Mouse (Mus musculus) layer of hippocampus, postnatal 36 days (tissue): ENCODE measurements around the gene Smarcd2. TPM values are rescaled to one million over a fixed set of nuclear protein-coding genes. Genes with fewer than 3 reads are reported as not detected.

ENCODE experiments used
- DNase-seq, 2 experiments: peaks; one replicate each; pipeline ENCODE4 v3.0.0; 2022
- total RNA-seq, 2 experiments: library from RNA; stranded (reverse); gene quantifications; 2 replicates each; pipeline ENCODE4 v1.2.3; 2021

The Smarcd2 gene
- total RNA-seq, 2 experiments from 2014 or later, result 28.5 to 38.9 TPM

DNA sequence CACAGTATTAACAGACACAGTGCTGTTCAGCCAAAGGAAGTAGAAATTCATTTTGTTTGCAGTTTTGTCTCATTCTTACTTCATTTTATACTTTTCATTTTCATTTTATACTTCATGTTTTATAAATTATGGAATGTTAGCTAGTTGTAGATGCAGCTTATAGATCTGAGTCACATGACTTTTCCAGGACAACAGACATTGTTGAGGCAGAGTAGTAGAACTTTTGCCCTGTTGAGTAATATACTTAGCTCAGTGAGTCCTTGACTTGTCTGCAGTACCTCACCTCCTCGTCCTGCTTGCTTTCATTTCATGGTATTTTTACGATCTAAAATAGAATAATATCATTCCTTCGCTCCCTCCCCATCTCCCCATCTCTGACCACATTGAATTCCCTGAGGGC lies 52.2 kb downstream of the Smarcd2 start:
- DNase-seq, result no peak

DNA sequence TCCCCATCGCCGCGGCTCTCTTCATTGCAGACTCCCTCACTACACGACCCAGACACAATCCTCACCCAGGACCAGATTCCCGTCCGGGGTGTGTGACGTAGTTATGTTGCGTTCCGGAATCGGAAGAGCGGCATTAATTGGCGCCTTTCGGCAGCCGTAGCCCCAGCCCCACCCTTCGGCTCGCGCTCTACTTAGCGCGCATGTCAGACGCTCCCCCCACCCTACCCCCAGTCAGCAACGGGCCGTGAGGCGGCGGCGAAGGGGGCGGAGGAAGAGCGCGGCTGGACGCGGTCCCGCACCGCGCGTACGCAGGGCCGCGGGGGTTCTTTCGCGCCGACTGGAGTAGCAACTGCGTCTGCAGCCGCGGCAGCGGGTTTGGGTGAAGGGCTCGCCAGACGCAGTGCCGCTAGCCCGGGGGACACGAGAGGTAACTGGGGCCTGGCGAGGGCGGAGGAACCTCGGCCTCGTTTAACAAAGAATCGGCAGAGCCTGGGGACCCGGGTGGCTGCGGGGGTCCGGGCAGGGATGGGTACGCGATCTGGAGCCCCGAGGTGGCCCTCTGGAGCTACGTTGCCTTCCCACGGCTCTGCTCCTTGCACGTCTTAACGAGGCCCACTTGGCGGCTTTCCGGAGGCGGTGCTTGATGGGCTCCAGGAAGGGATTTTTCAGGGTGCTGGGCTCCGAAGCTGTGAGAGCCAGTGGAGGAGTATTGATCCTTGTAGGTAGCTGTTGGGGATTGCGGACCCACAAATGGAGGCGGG lies 55.9 kb downstream of the Smarcd2 start, which contains the start of gene Ddx42:
TSS of gene Ddx42 (plus strand) at position 197 of the 761 bp plus-strand sequence.
- peak; percentile 89 to 92 for DNase-seq

DNA sequence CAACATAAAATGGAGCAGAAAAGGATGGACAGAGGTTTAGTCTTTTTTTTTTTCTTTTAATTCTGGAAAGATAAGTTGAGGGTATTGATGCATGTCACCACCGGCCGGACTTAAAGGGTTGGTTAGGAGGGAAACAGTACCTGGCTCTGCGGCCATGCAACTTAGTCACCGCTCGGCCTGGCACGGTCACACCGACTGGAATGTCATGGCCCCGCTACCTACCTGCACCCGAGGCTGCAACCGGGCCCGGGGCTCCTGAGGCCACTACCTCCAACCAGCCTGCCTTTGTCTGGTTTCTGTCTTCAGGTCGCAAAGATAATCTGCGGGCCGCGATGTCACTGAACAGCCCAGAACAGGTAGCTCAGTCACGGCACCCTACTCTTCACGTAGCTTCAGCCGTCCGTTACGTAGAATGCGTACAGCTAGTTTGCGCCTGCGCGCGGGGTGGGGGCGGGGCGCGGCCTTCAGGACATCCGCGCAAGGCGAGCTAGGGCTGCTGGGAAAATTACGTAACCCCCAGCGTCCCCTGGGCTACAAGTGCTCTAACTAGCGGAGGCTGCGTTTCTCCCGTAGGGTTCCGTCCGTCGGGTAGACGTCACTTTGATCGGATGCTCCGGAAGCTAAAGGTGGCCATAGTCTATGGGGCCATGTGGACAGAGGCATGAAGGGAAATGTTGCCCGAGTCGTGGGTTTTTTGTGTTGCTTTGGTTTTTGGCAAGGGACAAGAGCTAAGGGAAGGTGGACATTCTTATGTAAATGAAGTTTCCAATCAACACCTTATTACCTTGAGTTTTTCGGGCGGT lies 56.6 kb downstream of the Smarcd2 start, which contains the start of gene Ccdc47:
TSS of gene Ccdc47 (minus strand) at position 418 of the 803 bp plus-strand sequence.
- peak; percentile 95 to 96 for DNase-seq

DNA sequence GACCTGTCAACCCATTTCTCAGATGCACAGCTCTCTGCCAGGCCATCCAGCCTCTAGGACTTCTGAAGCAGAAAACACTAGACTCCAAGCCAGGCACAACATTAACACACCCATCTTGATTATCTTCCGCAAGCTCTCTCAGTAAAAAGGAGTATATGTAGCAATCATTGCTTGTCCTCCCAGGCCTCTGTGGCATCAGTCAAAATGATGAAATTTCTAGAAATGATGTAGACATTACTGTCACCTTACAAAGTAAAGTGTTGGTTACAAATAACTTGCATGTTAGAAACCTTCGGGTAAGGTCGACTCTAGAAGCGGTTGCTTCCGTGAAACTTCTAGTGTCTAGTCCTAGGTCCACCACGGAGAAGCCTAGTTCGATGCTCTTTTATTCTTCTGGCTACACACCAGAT lies 57.3 kb downstream of the Smarcd2 start:
- DNase-seq, result no peak

DNA sequence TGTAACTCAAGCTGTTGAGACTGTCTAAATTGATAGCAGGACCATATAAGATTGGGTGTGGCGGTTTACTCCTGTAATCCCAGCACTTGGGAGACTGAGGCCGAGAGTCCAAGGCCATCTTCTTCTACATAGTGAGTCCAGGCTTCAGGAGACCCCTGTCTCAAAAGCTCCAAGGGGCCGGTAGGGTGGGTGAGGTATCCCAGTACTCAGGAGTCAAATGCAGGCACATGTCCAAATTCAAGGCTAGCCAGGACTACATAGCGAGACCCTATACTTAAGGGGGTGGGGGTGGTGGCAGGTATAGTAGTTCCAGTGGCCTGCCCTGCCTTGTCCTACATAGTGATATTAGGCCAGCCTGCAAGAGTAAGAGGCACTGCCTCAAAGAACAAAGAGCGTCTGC lies 57.9 kb downstream of the Smarcd2 start:
- no peak for DNase-seq

Other genes starting within 250 kb of the Smarcd2 start
- 100 to 1,000 TPM; 137 to 141 TPM for gene Dcaf7, start 236.1 kb downstream of the Smarcd2 start, total RNA-seq
- gene Taco1, start 206.9 kb downstream of the Smarcd2 start, total RNA-seq, result 10 to 100 TPM; 19.7 to 20.1 TPM
- gene Map3k3, start 188.4 kb downstream of the Smarcd2 start, total RNA-seq, result 10 to 100 TPM; 29.3 to 33.8 TPM
- gene Gm10840, start 112.1 kb downstream of the Smarcd2 start, total RNA-seq, result 1 to 10 TPM in 1 of 2 experiments, not detected in 1; 2.2 TPM
- 100 to 1,000 TPM; 138 to 144 TPM for gene Limd2, start 112.1 kb downstream of the Smarcd2 start, total RNA-seq
- gene Strada, start 70.8 kb downstream of the Smarcd2 start, total RNA-seq, result 10 to 100 TPM; 27.5 to 29.9 TPM
- gene Ccdc47, start 56.6 kb downstream of the Smarcd2 start, total RNA-seq, result 100 to 1,000 TPM in 1 of 2 experiments, 10 to 100 TPM in 1; 82.8 to 101 TPM
- gene Ddx42, start 56.0 kb downstream of the Smarcd2 start, total RNA-seq, result 10 to 100 TPM; 69.9 to 70.9 TPM
- gene Ftsj3, start 16.9 kb downstream of the Smarcd2 start, total RNA-seq, result 10 to 100 TPM; 30.6 to 31.4 TPM
- 100 to 1,000 TPM; 163 to 169 TPM for gene Psmc5, start 16.8 kb downstream of the Smarcd2 start, total RNA-seq
- under 1 TPM; 0.17 to 0.18 TPM for gene Tcam1, start 3.7 kb upstream of the Smarcd2 start, total RNA-seq
- gene Gh, start 28.9 kb upstream of the Smarcd2 start, total RNA-seq, result not detected
- under 1 TPM in 1 of 2 experiments, not detected in 1; 0.33 TPM for gene Cd79b, start 41.8 kb upstream of the Smarcd2 start, total RNA-seq
- gene Scn4a, start 80.3 kb upstream of the Smarcd2 start, total RNA-seq, result not detected
- not detected for gene Prr29, start 92.5 kb upstream of the Smarcd2 start, total RNA-seq
- gene Icam2, start 115.1 kb upstream of the Smarcd2 start, total RNA-seq, result 1 to 10 TPM; 2.3 to 2.8 TPM
- gene Ern1, start 214.9 kb upstream of the Smarcd2 start, total RNA-seq, result 10 to 100 TPM in 1 of 2 experiments, 1 to 10 TPM in 1; 9.5 to 10.5 TPM